Comparison of ENCODE assay signal across 20 mouse cellular contexts in the genomic region with DNA sequence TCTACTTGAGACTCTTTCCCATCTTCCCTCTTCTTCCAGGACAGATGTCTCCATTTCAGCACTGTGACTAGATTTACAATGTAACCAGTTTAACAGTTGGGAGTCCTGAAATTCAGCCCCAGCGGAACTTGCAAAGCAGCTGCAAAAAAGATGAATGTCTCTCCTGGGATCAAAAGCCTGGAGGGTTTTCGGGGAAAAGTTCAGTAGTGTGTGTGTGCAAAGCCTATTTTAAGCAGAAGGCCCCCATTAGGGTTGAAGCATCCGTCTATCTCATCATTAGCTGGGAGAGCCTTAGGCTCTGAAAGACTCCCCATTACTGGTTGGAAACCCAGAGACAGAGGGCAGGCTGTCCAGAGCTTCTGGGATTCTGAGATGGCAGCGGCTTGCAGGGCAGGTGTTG. TPM values are rescaled to one million over a fixed set of nuclear protein-coding genes. Genes with fewer than 3 reads are reported as not detected.
DNase-seq lines count a peak whose midpoint lies in the region; ATAC-seq and TF ChIP-seq lines count a peak whose summit lies in the region.
"Had no signal": no experiment of that assay in that cellular context is flagged by ENCODE, and none has a peak within 500 bp of the region (broad histone marks: within the 10 kb centered on the region; RNA-seq: fewer than 3 reads in every experiment).

No protein-coding gene starts in this region.

- peak; percentile 35 for DNase-seq in adrenal gland, postnatal 10 days
- DNase-seq in adrenal gland, adult 18-20 months (ENCODE audit: low spot score in 2 of 2), result no peak
- no peak for DNase-seq in kidney, postnatal 25 days
- DNase-seq in embryo, embryonic 10.5 days (ENCODE audit: low spot score), result peak; percentile 41
- DNase-seq in midbrain, postnatal 0 days (ENCODE audit: low spot score), result no peak
- no peak for DNase-seq in hindbrain, embryonic 11.5 days (ENCODE audit: low spot score)
- DNase-seq: cerebellum, adult 18-20 months; gastrocnemius, postnatal 10 days; heart, postnatal 10 days; liver, embryonic 13.5 days; right cerebral cortex, postnatal 14 days had no signal

- peak overlapping the region; percentile 89 for H3K27ac ChIP-seq in kidney, embryonic 14.5 days (ENCODE audit: low read depth, low read length)
- H3K27ac ChIP-seq in midbrain, postnatal 0 days (ENCODE audit: low read depth, low read length), result 0 out of 2 replicates have a peak overlapping the region, but pooled peaks have one; percentile 0
- no peak overlapping the region for H3K27ac ChIP-seq in hindbrain, embryonic 11.5 days (ENCODE audit: low read depth, low read length)
- H3K27ac ChIP-seq: left cerebral cortex, adult 2 months; liver, embryonic 13.5 days; macrophage had no signal

- peaks cover 23% of the 10 kb centered on the region for H3K4me1 ChIP-seq in kidney, embryonic 14.5 days (ENCODE audit: control insufficient read depth, insufficient read depth, low read length)
- peaks cover 8% of the 10 kb centered on the region for H3K4me1 ChIP-seq in midbrain, postnatal 0 days (ENCODE audit: insufficient read depth, low read length)
- no peaks in the 10 kb centered on the region for H3K4me1 ChIP-seq in hindbrain, embryonic 11.5 days (replicated peaks; ENCODE audit: control insufficient read depth, insufficient read depth, low read length)
- H3K4me1 ChIP-seq: liver, embryonic 13.5 days had no signal

- 32% methylated on average over 4 of the region's 4 CpGs for WGBS in kidney, embryonic 14.5 days
- WGBS in midbrain, postnatal 0 days, result 61% methylated on average over 4 of the region's 4 CpGs
- WGBS in hindbrain, embryonic 11.5 days, result 69% methylated on average over 4 of the region's 4 CpGs

- H3K9ac ChIP-seq in kidney, embryonic 14.5 days (ENCODE audit: low read depth, low read length), result no peak overlapping the region
- H3K9ac ChIP-seq in midbrain, postnatal 0 days (replicated peaks; ENCODE audit: low read length, poor library complexity, severe bottlenecking), result no peak overlapping the region
- no peak overlapping the region for H3K9ac ChIP-seq in hindbrain, embryonic 11.5 days (ENCODE audit: low read depth, low read length)
- H3K9ac ChIP-seq: liver, embryonic 13.5 days had no signal

- no peak for TF ChIP-seq CTCF in midbrain, postnatal 0 days (IDR thresholded peaks at IDR 0.05)

- no peak overlapping the region for H3K4me2 ChIP-seq in kidney, embryonic 14.5 days (replicated peaks; ENCODE audit: low read depth, low read length)
- H3K4me2 ChIP-seq in midbrain, postnatal 0 days (ENCODE audit: low read depth, low read length, poor library complexity, severe bottlenecking), result no peak overlapping the region
- H3K4me2 ChIP-seq in hindbrain, embryonic 11.5 days (replicated peaks; ENCODE audit: low read depth, low read length), result no peak overlapping the region
- H3K4me2 ChIP-seq: liver, embryonic 13.5 days had no signal

- H3K27me3 ChIP-seq in kidney, embryonic 14.5 days (ENCODE audit: control insufficient read depth, insufficient read depth, low read length), result no peaks in the 10 kb centered on the region
- H3K27me3 ChIP-seq in midbrain, postnatal 0 days (ENCODE audit: insufficient read depth, low read length), result no peaks in the 10 kb centered on the region
- no peaks in the 10 kb centered on the region for H3K27me3 ChIP-seq in hindbrain, embryonic 11.5 days (ENCODE audit: control insufficient read depth, insufficient read depth, low read length)
- H3K27me3 ChIP-seq: liver, embryonic 13.5 days had no signal

- no peaks in the 10 kb centered on the region for H3K36me3 ChIP-seq in kidney, embryonic 14.5 days (ENCODE audit: control insufficient read depth, insufficient read depth, low read length)
- no peaks in the 10 kb centered on the region for H3K36me3 ChIP-seq in midbrain, postnatal 0 days (ENCODE audit: insufficient read depth, low read length)
- no peaks in the 10 kb centered on the region for H3K36me3 ChIP-seq in hindbrain, embryonic 11.5 days (ENCODE audit: control insufficient read depth, insufficient read depth, low read length)
- H3K36me3 ChIP-seq: liver, embryonic 13.5 days had no signal

- no peaks in the 10 kb centered on the region for H3K9me3 ChIP-seq in kidney, embryonic 14.5 days (ENCODE audit: control insufficient read depth, low read length)
- H3K9me3 ChIP-seq in midbrain, postnatal 0 days (ENCODE audit: low read length), result no peaks in the 10 kb centered on the region
- no peaks in the 10 kb centered on the region for H3K9me3 ChIP-seq in hindbrain, embryonic 11.5 days (ENCODE audit: control insufficient read depth, low read length)
- H3K9me3 ChIP-seq: liver, embryonic 13.5 days had no signal

- no peak overlapping the region for H3K4me3 ChIP-seq in kidney, embryonic 14.5 days (ENCODE audit: low read length)
- H3K4me3 ChIP-seq in midbrain, postnatal 0 days (ENCODE audit: low read depth, low read length), result no peak overlapping the region
- H3K4me3 ChIP-seq in hindbrain, embryonic 11.5 days (ENCODE audit: low read depth, low read length), result no peak overlapping the region
- H3K4me3 ChIP-seq: left cerebral cortex, adult 2 months; liver, embryonic 13.5 days had no signal

- peak; percentile 47 for ATAC-seq in kidney, embryonic 14.5 days (ENCODE audit: low FRiP score, low TSS enrichment)
- ATAC-seq in midbrain, postnatal 0 days (ENCODE audit: low FRiP score), result no peak
- no peak for ATAC-seq in megakaryocyte-erythroid progenitor cell, adult 5-6 weeks (replicated peaks; ENCODE audit: low FRiP score, low TSS enrichment, poor library complexity, severe bottlenecking)
- ATAC-seq in hindbrain, embryonic 11.5 days (ENCODE audit: low FRiP score), result no peak
- ATAC-seq: intestine, postnatal 0 days had no signal

RNA-seq across cellular contexts. Expression of a gene that starts 2.7 kb away (rescaled TPM):
- total RNA-seq in adrenal gland, postnatal 10 days (2021), result not detected
- total RNA-seq in adrenal gland, adult 18-20 months (2021), result not detected
- not detected in 2 replicates for polyA plus RNA-seq in kidney, embryonic 14.5 days (2014; fragmentation: Nextera tagmentation; extraction: Ambion mirVana)
- total RNA-seq in midbrain, postnatal 0 days (2014; rRNA removed), result not detected in 2 replicates
- polyA plus RNA-seq in midbrain, postnatal 0 days (2015; fragmentation: Nextera tagmentation; extraction: Ambion mirVana), result not detected in 2 replicates
- not detected in 2 replicates for total RNA-seq in megakaryocyte-erythroid progenitor cell, adult 5-6 weeks (2014; fragmentation: Nextera tagmentation)
- total RNA-seq in megakaryocyte-erythroid progenitor cell, adult 5-6 weeks (2017), result not detected in 2 replicates
- polyA plus RNA-seq in hindbrain, embryonic 11.5 days (2014; fragmentation: Nextera tagmentation; extraction: Ambion mirVana), result not detected in 2 replicates
- total RNA-seq: gastrocnemius, postnatal 10 days; heart, postnatal 10 days; left cerebral cortex, adult 2 months; neutrophil, adult 5-6 weeks had no signal
- polyA plus RNA-seq: embryonic facial prominence, embryonic 11.5 days; forebrain, embryonic 11.5 days; intestine, postnatal 0 days; liver, embryonic 13.5 days; macrophage; urinary bladder, adult 2 months had no signal

RNA-seq across cellular contexts. Expression of a gene that starts 37.2 kb away (rescaled TPM):
- total RNA-seq in adrenal gland, postnatal 10 days (2021), result 1 to 10 TPM; 2.8 to 5.1 TPM
- 1 to 10 TPM; 1.8 to 3.3 TPM for total RNA-seq in adrenal gland, adult 18-20 months (2021)
- polyA plus RNA-seq in kidney, embryonic 14.5 days (2014; fragmentation: Nextera tagmentation; extraction: Ambion mirVana), result 108 and 164 TPM in 2 replicates
- 0.19 TPM in 1 of 2 replicates, not detected in the other for total RNA-seq in midbrain, postnatal 0 days (2014; rRNA removed)
- polyA plus RNA-seq in midbrain, postnatal 0 days (2015; fragmentation: Nextera tagmentation; extraction: Ambion mirVana), result 0.27 and 0.28 TPM in 2 replicates
- not detected in 2 replicates for total RNA-seq in megakaryocyte-erythroid progenitor cell, adult 5-6 weeks (2014; fragmentation: Nextera tagmentation)
- total RNA-seq in megakaryocyte-erythroid progenitor cell, adult 5-6 weeks (2017), result not detected in 2 replicates
- 0.52 and 0.68 TPM in 2 replicates for polyA plus RNA-seq in hindbrain, embryonic 11.5 days (2014; fragmentation: Nextera tagmentation; extraction: Ambion mirVana)
- total RNA-seq: neutrophil, adult 5-6 weeks had no signal
- polyA plus RNA-seq: macrophage had no signal

Comparison
In these comparisons a context has a peak if more than half of its experiments do, and no peak if none do; other contexts are left out.
1. DNase-seq: peak in adrenal gland, postnatal 10 days (single experiment) and embryo, embryonic 10.5 days (single experiment); none in adrenal gland, adult 18-20 months (0 of 2), kidney, postnatal 25 days (0 of 2), midbrain, postnatal 0 days (single experiment) and hindbrain, embryonic 11.5 days (single experiment).